Mouse (Mus musculus): ENCODE results near the gene 4930402H24Rik. TPM values are rescaled to one million over a fixed set of nuclear protein-coding genes. Genes with fewer than 3 reads are reported as not detected.

The 4930402H24Rik gene
- polyA plus RNA-seq, 1 experiment = 10.0 TPM

- no peak for TF ChIP-seq CTCF (IDR thresholded peaks at IDR 0.05; ENCODE audit: extremely low read depth, insufficient read length, insufficient replicate concordance, low read depth, low read length)
- TF ChIP-seq POLR2A (IDR thresholded peaks at IDR 0.05; ENCODE audit: low read depth, low read length) = no peak
- WGBS = 91% methylated on average over 11 of the region's 11 CpGs
- peaks cover 26% of the 10 kb centered on the region for H3K36me3 ChIP-seq (ENCODE audit: control insufficient read depth, insufficient read depth, low read length)
- H3K27me3 ChIP-seq (ENCODE audit: control insufficient read depth, insufficient read depth, low read length) = no peaks in the 10 kb centered on the region
- no peak overlapping the region for H3K27ac ChIP-seq (ENCODE audit: insufficient read depth, low read depth, low read length)
- H3K4me3 ChIP-seq (ENCODE audit: low read depth, low read length) = no peak overlapping the region
- H3K4me1 ChIP-seq (ENCODE audit: control insufficient read depth, insufficient read depth, insufficient read length, low read length) = peaks cover 11% of the 10 kb centered on the region; the same call in 1 of the 2 replicates
Observed at GRCm38 (mm10) chr2:130663342-130663741, 242.9 kb downstream of the 4930402H24Rik start.

- Histone ChIP-seq H3K4me3 (ENCODE audit: low read depth, low read length) (no peak overlapping the region), H3K36me3 (ENCODE audit: control insufficient read depth, insufficient read depth, low read length) (peaks cover 54% of the 10 kb centered on the region), H3K27ac (ENCODE audit: insufficient read depth, low read depth, low read length) (no peak overlapping the region), H3K27me3 (ENCODE audit: control insufficient read depth, insufficient read depth, low read length) (no peaks in the 10 kb centered on the region), H3K4me1 (ENCODE audit: control insufficient read depth, insufficient read depth, insufficient read length, low read length) (peaks cover under 1% of the 10 kb centered on the region; the same call in 1 of the 2 replicates)
- WGBS = 95% methylated on average over 10 of the region's 10 CpGs
- no peak for TF ChIP-seq POLR2A (IDR thresholded peaks at IDR 0.05; ENCODE audit: low read depth, low read length)
- TF ChIP-seq CTCF (IDR thresholded peaks at IDR 0.05; ENCODE audit: extremely low read depth, insufficient read length, insufficient replicate concordance, low read depth, low read length) = no peak
Observed at GRCm38 (mm10) chr2:130658530-130658929, 247.7 kb downstream of the 4930402H24Rik start.

- H3K4me1 ChIP-seq (ENCODE audit: control insufficient read depth, insufficient read depth, insufficient read length, low read length) = no peaks in the 10 kb centered on the region
- TF ChIP-seq POLR2A (IDR thresholded peaks at IDR 0.05; ENCODE audit: low read depth, low read length) (no peak), CTCF (IDR thresholded peaks at IDR 0.05; ENCODE audit: extremely low read depth, insufficient read length, insufficient replicate concordance, low read depth, low read length) (no peak)
- WGBS = 90% methylated on average over 6 of the region's 6 CpGs
- peaks cover 58% of the 10 kb centered on the region for H3K36me3 ChIP-seq (ENCODE audit: control insufficient read depth, insufficient read depth, low read length)
- H3K27me3 ChIP-seq (ENCODE audit: control insufficient read depth, insufficient read depth, low read length) = no peaks in the 10 kb centered on the region
- no peak overlapping the region for H3K4me3 ChIP-seq (ENCODE audit: low read depth, low read length)
- no peak overlapping the region for H3K27ac ChIP-seq (ENCODE audit: insufficient read depth, low read depth, low read length)
Observed at GRCm38 (mm10) chr2:130657541-130657940, 248.7 kb downstream of the 4930402H24Rik start.

- H3K27me3 ChIP-seq (ENCODE audit: control insufficient read depth, insufficient read depth, low read length) = no peaks in the 10 kb centered on the region
- H3K4me1 ChIP-seq (ENCODE audit: control insufficient read depth, insufficient read depth, insufficient read length, low read length) = no peaks in the 10 kb centered on the region
- 95% methylated on average over 9 of the region's 9 CpGs for WGBS
Observed at GRCm38 (mm10) chr2:130656536-130656935, 249.7 kb downstream of the 4930402H24Rik start.

More at GRCm38 (mm10) chr2:130656536-130656935, 249.7 kb downstream of the 4930402H24Rik start:
- TF ChIP-seq CTCF (IDR thresholded peaks at IDR 0.05; ENCODE audit: extremely low read depth, insufficient read length, insufficient replicate concordance, low read depth, low read length) = no peak
- no peak overlapping the region for H3K27ac ChIP-seq (ENCODE audit: insufficient read depth, low read depth, low read length)
- no peak overlapping the region for H3K4me3 ChIP-seq (ENCODE audit: low read depth, low read length)
- peaks cover 51% of the 10 kb centered on the region for H3K36me3 ChIP-seq (ENCODE audit: control insufficient read depth, insufficient read depth, low read length)

Other genes starting within 250 kb of the 4930402H24Rik start
- gene Ddrgk1, start 241.7 kb downstream of the 4930402H24Rik start, polyA plus RNA-seq (2012; rRNA removed) = 29.3 and 55.9 TPM in 2 replicates
- gene Itpa, start 238.8 kb downstream of the 4930402H24Rik start, polyA plus RNA-seq (2012; rRNA removed) = 9.5 and 16.2 TPM in 2 replicates
- gene Slc4a11, start 208.9 kb downstream of the 4930402H24Rik start, polyA plus RNA-seq (2012; rRNA removed) = 0.47 and 6.0 TPM in 2 replicates
- gene Atrn, start 89 bp upstream of the 4930402H24Rik start, polyA plus RNA-seq (2012; rRNA removed) = 7.2 and 13.3 TPM in 2 replicates
- gene Gfra4, start 136.7 kb upstream of the 4930402H24Rik start, polyA plus RNA-seq (2012; rRNA removed) = 11.1 and 17.0 TPM in 2 replicates
- gene Adam33, start 157.4 kb upstream of the 4930402H24Rik start, polyA plus RNA-seq (2012; rRNA removed) = 12.4 and 13.1 TPM in 2 replicates
- 1.9 and 2.7 TPM in 2 replicates for gene Siglec1, start 180.4 kb upstream of the 4930402H24Rik start, polyA plus RNA-seq (2012; rRNA removed)
- gene Hspa12b, start 220.9 kb upstream of the 4930402H24Rik start, polyA plus RNA-seq (2012; rRNA removed) = 2.2 and 3.3 TPM in 2 replicates
- not detected in 2 replicates for gene Gm11037, start 227.1 kb upstream of the 4930402H24Rik start, polyA plus RNA-seq (2012; rRNA removed)